Mouse (Mus musculus) liver, embryonic 14.5 days (tissue): ENCODE results near the gene Ntm. TPM values are rescaled to one million over a fixed set of nuclear protein-coding genes. Genes with fewer than 3 reads are reported as not detected.
A peak's percentile ranks its signal among the peaks of the same experiment; 100 is the strongest.

Experiments
- ATAC-seq: fragments of 200-750 bp; cut with Nextera tagmentation; 2 replicates; pipeline ENCODE4 v1.8.0; 2017; ENCODE audit warnings: moderate number of reproducible peaks, mild to moderate bottlenecking, moderate library complexity; ENCODE audit not compliant: insufficient read depth
- DNase-seq, 3 experiments: peaks; one replicate each; pipeline ENCODE4 v3.0.0-alpha.2; 2012 to 2013; ENCODE audit warnings: low read depth in 3 of 3, low spot score in 3 of 3
- H3K27ac ChIP-seq: fragments of 300-500 bp; sonication (generic); 2 replicates; pipeline ENCODE4 v1.5.1; 2014; ENCODE audit warnings: moderate library complexity, mild to moderate bottlenecking, control low read depth, inconsistent platforms
- H3K27me3 ChIP-seq: fragments of 300-500 bp; sonication (generic); 2 replicates; pipeline ENCODE4 v1.6.1; 2014; ENCODE audit warnings: mild to moderate bottlenecking, low read length, moderate library complexity; ENCODE audit not compliant: control insufficient read depth, insufficient read depth
- H3K36me3 ChIP-seq: fragments of 300-500 bp; sonication (generic); replicated peaks from 2 replicates; pipeline ENCODE4 v1.6.1; 2014; ENCODE audit warnings: low read depth; ENCODE audit not compliant: control insufficient read depth, insufficient read depth
- H3K4me1 ChIP-seq, 2 experiments: fragments of 200-500 bp in 1 of 2; fragments of 300-500 bp in 1 of 2; sonication (generic) in 1 of 2; replicated peaks; 2 replicates each; pipeline ENCODE4 v1.6.1; 2012 to 2014; ENCODE audit warnings: antibody characterized with exemption in 1 of 2, inconsistent platforms in 1 of 2, low read length in 1 of 2; ENCODE audit not compliant: control insufficient read depth in 2 of 2, insufficient read depth in 2 of 2
- H3K4me2 ChIP-seq: fragments of 300-500 bp; sonication (generic); 2 replicates; pipeline ENCODE4 v1.6.1; 2014; ENCODE audit warnings: low read depth, mild to moderate bottlenecking, control low read depth, moderate library complexity
- H3K4me3 ChIP-seq, 2 experiments: fragments of 200-500 bp in 1 of 2; fragments of 300-500 bp in 1 of 2; sonication (generic) in 1 of 2; 2 replicates each; pipeline ENCODE4 v1.5.1; 2012 to 2014; ENCODE audit warnings: low read depth in 2 of 2, low read length in 2 of 2, mild to moderate bottlenecking in 2 of 2, control low read depth in 1 of 2, inconsistent platforms in 1 of 2, moderate library complexity in 1 of 2; ENCODE audit not compliant: insufficient read depth in 1 of 2
- H3K9ac ChIP-seq: fragments of 300-500 bp; sonication (generic); replicated peaks from 2 replicates; pipeline ENCODE4 v1.6.1; 2014; ENCODE audit warnings: mild to moderate bottlenecking, control low read depth, moderate library complexity
- H3K9me3 ChIP-seq: fragments of 300-500 bp; sonication (generic); 2 replicates; pipeline ENCODE4 v1.6.1; 2016; ENCODE audit warnings: low read length, mixed read lengths; ENCODE audit not compliant: control insufficient read depth
- CTCF ChIP-seq: IDR thresholded peaks from 2 replicates; pipeline ENCODE4 v1.5.1; 2016; ENCODE audit warnings: antibody characterized with exemption, low read depth, control low read depth
- EP300 ChIP-seq: IDR thresholded peaks from 2 replicates; pipeline ENCODE4 v1.6.1; 2016; ENCODE audit warnings: antibody characterized with exemption, low read depth
- WGBS: fragments of 180-500 bp; shearing (Covaris S2); extraction: QIAGEN DNeasy Blood & Tissue Kit; methylation state at CpG from one replicate; pipeline ENCODE4 v1.1.7; 2014; ENCODE audit not compliant: insufficient replicate concordance; 5-methylcytosine and 5-hydroxymethylcytosine counted together
- polyA plus RNA-seq, 2 experiments: library from polyadenylated mRNA; depleted of rRNA in 1 of 2; stranded (reverse) in 1 of 2; unstranded in 1 of 2; fragments of >200 nt; fragmentation: Nextera tagmentation in 1 of 2; extraction: Ambion mirVana in 1 of 2; gene quantifications; 2 replicates each; pipeline versions ENCODE4 v1.2.1 to v1.2.3; 2012 to 2014

Gene Ntm
- polyA plus RNA-seq, 2 experiments, result 0.21 to 0.30 TPM

GRCm38 (mm10) chr9:29642997-29643657, 319.8 kb downstream of the Ntm start:
- Histone ChIP-seq H3K4me2 (no peak overlapping the region), H3K27ac (no peak overlapping the region), H3K36me3 (no peaks in the 10 kb centered on the region), H3K27me3 (no peaks in the 10 kb centered on the region), H3K4me3 (no peak overlapping the region), H3K9me3 (no peaks in the 10 kb centered on the region), H3K4me1 (no peaks in the 10 kb centered on the region), H3K9ac (no peak overlapping the region)
- no peak for TF ChIP-seq EP300
- TF ChIP-seq CTCF, result peak; percentile 79
- no peak for DNase-seq
- no peak for ATAC-seq
- 8% methylated on average over 11 of the region's 11 CpGs for WGBS

- Histone ChIP-seq H3K4me3 (no peak overlapping the region), H3K9ac (no peak overlapping the region), H3K4me1 (no peaks in the 10 kb centered on the region), H3K27ac (no peak overlapping the region), H3K27me3 (no peaks in the 10 kb centered on the region), H3K4me2 (no peak overlapping the region), H3K36me3 (no peaks in the 10 kb centered on the region), H3K9me3 (no peaks in the 10 kb centered on the region)
- no peak for ATAC-seq
- TF ChIP-seq EP300, result no peak
- no peak for TF ChIP-seq CTCF
- WGBS, result 55% methylated on average over 8 of the region's 8 CpGs
- DNase-seq, result no peak
Measured at GRCm38 (mm10) chr9:29637335-29637734, 325.6 kb downstream of the Ntm start.

GRCm38 (mm10) chr9:29617181-29617580, 345.8 kb downstream of the Ntm start:
- DNase-seq (no peak), ATAC-seq (no peak)
- Histone ChIP-seq H3K27me3 (no peaks in the 10 kb centered on the region), H3K27ac (no peak overlapping the region), H3K9me3 (no peaks in the 10 kb centered on the region), H3K4me3 (no peak overlapping the region), H3K4me2 (no peak overlapping the region), H3K36me3 (no peaks in the 10 kb centered on the region), H3K9ac (no peak overlapping the region), H3K4me1 (no peaks in the 10 kb centered on the region)
- TF ChIP-seq EP300 (no peak), CTCF (no peak)
- WGBS, result 55% methylated on average over 5 of the region's 5 CpGs

- no peak for DNase-seq
- H3K4me1 ChIP-seq, result no peaks in the 10 kb centered on the region
- H3K9me3 ChIP-seq, result no peaks in the 10 kb centered on the region
- no peaks in the 10 kb centered on the region for H3K36me3 ChIP-seq
- no peaks in the 10 kb centered on the region for H3K27me3 ChIP-seq
- H3K9ac ChIP-seq, result no peak overlapping the region
- H3K4me3 ChIP-seq, result no peak overlapping the region
- ATAC-seq, result no peak
- H3K27ac ChIP-seq, result no peak overlapping the region
- WGBS, result 61% methylated on average over 7 of the region's 7 CpGs
- no peak for TF ChIP-seq CTCF
- TF ChIP-seq EP300, result no peak
- no peak overlapping the region for H3K4me2 ChIP-seq
Measured at GRCm38 (mm10) chr9:29612020-29612612, 350.8 kb downstream of the Ntm start.

GRCm38 (mm10) chr9:29610867-29611266, 352.1 kb downstream of the Ntm start:
- Histone ChIP-seq H3K27ac (no peak overlapping the region), H3K36me3 (no peaks in the 10 kb centered on the region), H3K27me3 (no peaks in the 10 kb centered on the region), H3K9me3 (no peaks in the 10 kb centered on the region), H3K4me3 (no peak overlapping the region), H3K4me1 (no peaks in the 10 kb centered on the region), H3K9ac (no peak overlapping the region), H3K4me2 (no peak overlapping the region)
- ATAC-seq, result no peak
- TF ChIP-seq EP300 (no peak), CTCF (no peak)
- no peak for DNase-seq
- WGBS, result 71% methylated on average over 2 of the region's 2 CpGs
